Mouse (Mus musculus) stomach, embryonic 16.5 days (tissue): ENCODE data around the gene Phxr2. TPM values are rescaled to one million over a fixed set of nuclear protein-coding genes. Genes with fewer than 3 reads are reported as not detected.

Experiments used
- ATAC-seq: fragments of 200-750 bp; cut with Nextera tagmentation; 2 replicates; pipeline ENCODE4 v1.8.0; 2017; ENCODE audit warnings: moderate number of reproducible peaks, moderate TSS enrichment; ENCODE audit not compliant: insufficient read depth, low FRiP score
- H3K27ac ChIP-seq: fragments of 300-500 bp; sonication (generic); 2 replicates; pipeline ENCODE4 v1.5.1; 2014; ENCODE audit warnings: low read length
- H3K27me3 ChIP-seq: fragments of 300-500 bp; sonication (generic); 2 replicates; pipeline ENCODE4 v1.6.1; 2014; ENCODE audit warnings: low read length, control low read depth, mixed read lengths; ENCODE audit not compliant: control insufficient read depth, insufficient read depth
- H3K36me3 ChIP-seq: fragments of 300-500 bp; sonication (generic); 2 replicates; pipeline ENCODE4 v1.6.1; 2014; ENCODE audit warnings: low read length; ENCODE audit not compliant: control insufficient read depth, insufficient read depth
- H3K4me1 ChIP-seq: fragments of 300-500 bp; sonication (generic); 2 replicates; pipeline ENCODE4 v1.6.1; 2014; ENCODE audit warnings: low read length, control low read depth, mixed read lengths; ENCODE audit not compliant: control insufficient read depth, insufficient read depth
- H3K4me2 ChIP-seq: fragments of 300-500 bp; sonication (generic); 2 replicates; pipeline ENCODE4 v1.6.1; 2014; ENCODE audit warnings: low read depth, low read length, mixed read lengths
- H3K4me3 ChIP-seq: fragments of 300-500 bp; sonication (generic); replicated peaks from 2 replicates; pipeline ENCODE4 v1.5.1; 2014; ENCODE audit warnings: mild to moderate bottlenecking, low read length
- H3K9ac ChIP-seq: fragments of 300-500 bp; sonication (generic); 2 replicates; pipeline ENCODE4 v1.6.1; 2014; ENCODE audit warnings: low read length
- H3K9me3 ChIP-seq: fragments of 300-500 bp; sonication (generic); replicated peaks from 2 replicates; pipeline ENCODE4 v1.6.1; 2016; ENCODE audit warnings: low read length, control low read depth; ENCODE audit not compliant: control insufficient read depth
- WGBS: fragments of 180-500 bp; shearing (Covaris S2); extraction: QIAGEN DNeasy Blood & Tissue Kit; methylation state at CpG from one replicate; pipeline ENCODE4 v1.1.7; 2014; 5-methylcytosine and 5-hydroxymethylcytosine counted together
- polyA plus RNA-seq: library from polyadenylated mRNA; unstranded; fragments of >200 nt; fragmentation: Nextera tagmentation; extraction: Ambion mirVana; gene quantifications from 2 replicates; pipeline ENCODE4 v1.2.1, GENCODE M21; 2015

Gene Phxr2
- polyA plus RNA-seq, 1 experiment from 2014 or later, result not detected

DNA sequence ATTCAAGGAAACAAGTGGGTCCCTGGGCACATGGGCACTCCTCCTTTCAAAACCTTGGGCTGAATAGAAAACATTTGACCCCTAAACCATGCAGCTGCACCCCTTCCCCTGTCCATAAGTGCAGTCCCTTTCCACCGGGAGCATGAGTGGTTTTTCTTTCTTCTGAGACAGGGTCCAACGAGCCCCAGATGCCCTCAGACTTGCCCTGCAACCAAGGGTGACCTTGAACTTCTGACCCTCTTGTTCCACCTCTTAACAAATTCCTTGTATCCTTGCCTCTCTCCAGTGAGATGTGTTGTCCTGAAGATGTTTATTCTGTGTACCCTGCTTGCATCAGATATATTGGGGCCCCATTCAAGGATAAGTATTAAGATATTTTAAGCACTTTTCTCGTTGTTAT, 12.6 kb downstream of the Phxr2 start:
- H3K4me2 ChIP-seq, result peak overlapping the region; percentile 23
- WGBS, result 26% methylated on average over 3 of the region's 3 CpGs
- H3K4me3 ChIP-seq, result no peak overlapping the region
- H3K36me3 ChIP-seq, result peaks cover 17% of the 10 kb centered on the region
- peaks cover 9% of the 10 kb centered on the region for H3K9me3 ChIP-seq
- no peaks in the 10 kb centered on the region for H3K27me3 ChIP-seq
- H3K9ac ChIP-seq, result peak overlapping the region; percentile 36; the same call in 1 of the 2 replicates
- H3K27ac ChIP-seq, result peak overlapping the region; percentile 90
- no peak for ATAC-seq
- H3K4me1 ChIP-seq, result peaks cover 38% of the 10 kb centered on the region

DNA sequence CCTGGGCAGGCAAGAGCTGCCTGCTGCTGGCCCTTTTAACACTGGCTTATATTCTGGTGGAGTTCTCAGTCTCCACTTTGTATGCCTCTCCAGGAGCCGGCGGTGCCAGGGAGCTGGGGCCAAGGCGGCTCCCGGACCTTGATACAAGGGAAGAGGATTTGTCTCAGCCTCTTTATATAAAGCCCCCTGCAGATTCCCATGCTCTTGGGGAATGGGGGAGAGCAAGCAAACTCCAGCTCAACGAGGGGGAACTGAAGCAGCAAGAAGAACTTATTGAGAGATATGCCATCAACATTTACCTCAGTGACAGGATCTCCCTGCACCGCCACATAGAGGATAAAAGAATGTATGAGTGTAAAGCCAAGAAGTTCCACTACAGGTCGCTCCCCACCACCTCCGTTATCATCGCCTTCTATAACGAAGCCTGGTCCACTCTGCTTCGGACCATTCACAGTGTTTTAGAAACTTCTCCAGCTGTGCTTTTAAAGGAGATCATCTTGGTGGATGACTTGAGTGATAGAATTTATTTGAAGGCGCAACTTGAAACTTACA, 17.6 kb downstream of the Phxr2 start:
- ATAC-seq, result no peak
- WGBS, result 31% methylated on average over 12 of the region's 12 CpGs
- H3K36me3 ChIP-seq, result peaks cover 20% of the 10 kb centered on the region
- H3K9ac ChIP-seq, result peak overlapping the region; percentile 92
- H3K27me3 ChIP-seq, result no peaks in the 10 kb centered on the region
- peak overlapping the region; percentile 95 for H3K4me2 ChIP-seq
- peaks cover 9% of the 10 kb centered on the region for H3K9me3 ChIP-seq
- peak overlapping the region; percentile 73 for H3K4me3 ChIP-seq
- peaks cover 15% of the 10 kb centered on the region for H3K4me1 ChIP-seq
- peak overlapping the region; percentile 82 for H3K27ac ChIP-seq

DNA sequence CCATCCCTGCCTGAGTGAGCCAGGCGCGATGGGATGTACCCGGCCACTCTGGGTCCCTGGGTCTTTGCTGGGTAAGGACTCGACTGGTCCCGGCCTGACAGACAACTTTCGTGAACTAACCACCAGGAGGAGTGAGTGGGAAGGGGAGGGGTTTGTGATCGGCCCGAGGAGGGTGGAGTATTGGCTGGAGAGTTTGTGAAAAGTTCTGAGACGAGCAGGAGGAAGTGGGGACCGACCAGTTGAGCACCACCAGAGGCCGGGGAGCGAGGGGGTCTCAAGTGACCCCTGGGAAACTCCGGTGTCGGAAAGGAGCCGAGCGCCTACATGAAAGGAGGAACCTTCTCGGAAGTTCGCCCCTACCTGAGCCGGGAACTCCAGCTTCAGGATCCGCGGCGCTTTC, 18.2 kb downstream of the Phxr2 start, which contains the start of gene Galnt4:
Galnt4 (plus strand) TSS at position 196 of the 400 bp plus-strand sequence.
- peak within 1 kb of the TSS; percentile 82 for H3K27ac ChIP-seq
- peak within 1 kb of the TSS; percentile 73 for H3K4me3 ChIP-seq
- peak within 1 kb of the TSS; percentile 95 for H3K4me2 ChIP-seq
- WGBS, result under 1% methylated on average over 22 of the region's 22 CpGs
- peaks cover 20% of the 10 kb centered on the region for H3K36me3 ChIP-seq
- peak within 1 kb of the TSS; percentile 92 for H3K9ac ChIP-seq
- H3K27me3 ChIP-seq, result no peaks in the 10 kb centered on the region
- H3K9me3 ChIP-seq, result peaks cover 9% of the 10 kb centered on the region
- ATAC-seq, result peak; percentile 89
- peaks cover 14% of the 10 kb centered on the region for H3K4me1 ChIP-seq

DNA sequence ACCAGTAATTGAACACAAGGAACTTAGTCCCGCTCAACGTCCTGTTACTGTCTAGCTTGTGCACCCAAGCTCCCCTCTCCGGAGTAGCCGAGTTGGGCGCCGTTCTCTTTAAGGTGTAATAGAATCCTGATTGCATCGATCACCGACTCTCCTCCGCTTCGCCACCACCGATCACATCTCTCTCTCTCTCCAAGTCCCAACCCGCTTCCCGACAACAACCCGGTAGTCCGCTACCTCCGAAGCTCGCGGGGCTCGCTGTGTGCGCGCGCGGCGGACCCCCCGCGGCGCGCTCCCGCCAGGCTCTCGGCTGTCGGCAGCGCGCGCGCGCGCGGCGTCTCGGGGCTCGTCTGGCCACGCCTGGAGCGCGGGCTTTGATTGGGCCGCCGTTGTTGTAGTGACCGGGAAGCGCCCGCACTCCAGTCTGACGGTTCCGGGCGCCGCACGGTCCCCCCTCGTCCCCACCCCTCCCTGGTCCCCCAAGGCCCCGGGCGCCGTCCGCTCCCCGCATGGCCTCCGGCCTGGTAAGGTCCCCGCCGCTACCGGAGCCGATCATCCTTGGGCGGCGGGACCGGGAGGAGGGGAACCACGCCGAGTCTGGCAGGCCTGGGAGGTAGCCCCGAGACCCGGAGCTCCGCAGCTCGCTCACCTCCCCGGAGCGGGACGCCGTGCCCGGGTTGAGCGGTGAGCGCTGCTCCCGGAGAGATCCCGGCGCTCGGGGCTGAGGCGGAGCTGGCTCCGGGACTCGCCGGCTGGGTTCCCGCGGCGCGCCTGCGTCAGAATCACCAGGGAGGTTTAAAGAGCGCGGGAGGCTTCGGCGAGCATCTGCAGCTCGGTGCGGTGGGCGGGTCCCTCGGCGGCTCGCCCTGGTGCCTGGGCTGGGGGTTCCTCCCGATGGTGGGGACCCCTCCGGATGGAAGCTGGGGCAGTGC, 19.2 kb downstream of the Phxr2 start, which contains the start of gene Poc1b:
Poc1b (plus strand) TSS at position 334 of the 929 bp plus-strand sequence.
- Histone ChIP-seq H3K4me3 (peak within 1 kb of the TSS; percentile 73), H3K27me3 (no peaks in the 10 kb centered on the region), H3K36me3 (peaks cover 20% of the 10 kb centered on the region), H3K9me3 (peaks cover 9% of the 10 kb centered on the region), H3K4me2 (peak within 1 kb of the TSS; percentile 95), H3K9ac (peak within 1 kb of the TSS; percentile 92), H3K27ac (peak within 1 kb of the TSS; percentile 82), H3K4me1 (peaks cover 14% of the 10 kb centered on the region)
- peak; percentile 92 for ATAC-seq
- under 1% methylated on average over 104 of the region's 106 CpGs for WGBS

DNA sequence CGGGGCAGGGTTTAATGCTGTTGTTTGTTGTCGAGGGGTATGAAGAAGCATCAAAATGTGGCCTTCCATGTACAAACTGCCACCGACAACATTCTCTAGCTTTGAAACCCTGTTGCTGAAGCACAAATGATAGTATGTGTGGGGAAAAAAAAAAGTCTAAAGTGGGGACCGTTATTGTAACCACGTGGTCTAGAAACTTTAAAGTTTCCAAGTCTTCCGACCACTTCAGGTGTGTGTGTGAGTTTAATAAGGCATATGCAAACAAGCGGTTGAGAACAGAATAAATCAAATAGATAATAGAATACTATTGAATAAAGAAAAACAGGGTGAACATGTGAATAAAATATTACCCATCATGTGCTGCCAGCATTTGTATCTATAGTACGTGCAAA, 19.8 kb downstream of the Phxr2 start:
- Histone ChIP-seq H3K27ac (no peak overlapping the region), H3K36me3 (peaks cover 20% of the 10 kb centered on the region), H3K27me3 (no peaks in the 10 kb centered on the region), H3K4me2 (peak overlapping the region; percentile 53), H3K4me1 (peaks cover 12% of the 10 kb centered on the region), H3K4me3 (peak overlapping the region; percentile 73), H3K9me3 (peaks cover 9% of the 10 kb centered on the region), H3K9ac (peak overlapping the region; percentile 92)
- ATAC-seq, result no peak
- WGBS, result 27% methylated on average over 8 of the region's 8 CpGs

DNA sequence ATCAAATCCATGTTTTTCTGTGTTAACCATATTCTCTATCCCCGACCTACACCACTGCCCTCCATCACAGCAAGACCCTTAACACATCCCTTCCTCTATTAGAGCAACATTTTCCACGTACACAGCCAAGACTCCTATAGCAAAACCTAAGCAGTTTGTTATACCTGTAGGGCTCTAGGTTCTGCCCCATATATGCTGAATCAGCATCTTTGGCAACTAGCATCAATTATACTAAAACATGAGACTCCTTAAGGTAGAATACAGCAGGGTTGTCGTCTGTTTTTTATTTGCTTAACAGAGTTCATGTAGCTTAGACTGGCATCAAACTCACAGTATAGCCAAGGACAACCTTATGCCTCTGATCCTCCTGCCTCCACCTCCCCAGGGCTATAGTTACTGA, 20.6 kb downstream of the Phxr2 start:
- no peak overlapping the region for H3K9ac ChIP-seq
- peaks cover 14% of the 10 kb centered on the region for H3K36me3 ChIP-seq
- peak overlapping the region; percentile 53; the same call in 1 of the 2 replicates for H3K4me2 ChIP-seq
- no peak overlapping the region for H3K4me3 ChIP-seq
- H3K9me3 ChIP-seq, result peaks cover 9% of the 10 kb centered on the region
- WGBS, result 79% methylated on average over 3 of the region's 3 CpGs
- H3K4me1 ChIP-seq, result peaks cover 9% of the 10 kb centered on the region
- ATAC-seq, result no peak
- H3K27me3 ChIP-seq, result no peaks in the 10 kb centered on the region
- no peak overlapping the region for H3K27ac ChIP-seq

DNA sequence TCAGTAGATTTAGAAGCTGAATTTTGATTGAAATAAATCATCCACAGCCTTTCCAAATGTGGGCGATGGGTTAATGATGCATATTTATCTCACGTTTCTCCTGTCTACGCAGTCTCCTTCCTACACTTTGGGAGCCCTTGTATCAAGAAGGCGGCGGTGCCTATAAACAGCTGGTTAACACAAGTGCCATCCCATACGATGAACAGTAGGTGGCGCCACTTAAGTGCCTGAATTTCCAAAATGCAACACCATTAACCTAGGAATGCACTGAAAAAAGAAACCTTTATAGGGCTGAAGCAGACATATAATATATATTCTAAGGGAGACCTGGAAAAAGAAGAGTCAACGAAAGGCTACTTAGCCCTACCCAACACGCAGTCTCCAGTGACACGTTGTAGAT, 28.8 kb downstream of the Phxr2 start:
- H3K27ac ChIP-seq, result no peak overlapping the region
- no peak overlapping the region for H3K9ac ChIP-seq
- WGBS, result 66% methylated on average over 10 of the region's 10 CpGs

DNA sequence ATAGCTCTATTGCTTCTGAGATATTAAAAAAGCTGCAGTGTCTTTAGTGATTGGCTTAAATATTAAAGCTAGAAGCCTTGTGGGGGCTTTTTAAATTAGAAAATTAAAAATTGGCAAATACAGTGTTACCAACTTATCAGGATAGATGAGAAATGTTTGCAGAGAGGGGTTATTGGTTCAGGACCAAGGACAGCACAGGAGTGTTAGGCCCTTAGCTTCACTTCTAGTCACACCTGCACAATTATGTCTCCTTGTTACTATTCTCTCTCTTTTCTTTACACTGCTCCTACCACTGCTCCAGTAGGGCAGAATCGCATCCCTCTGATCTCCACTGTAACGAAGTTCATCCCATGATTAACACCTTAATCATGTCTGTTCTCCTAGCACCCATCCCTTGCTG, 31.0 kb downstream of the Phxr2 start:
- ATAC-seq, result no peak
- Histone ChIP-seq H3K9ac (no peak overlapping the region), H3K9me3 (no peaks in the 10 kb centered on the region), H3K36me3 (no peaks in the 10 kb centered on the region), H3K4me1 (no peaks in the 10 kb centered on the region), H3K4me3 (no peak overlapping the region), H3K27ac (no peak overlapping the region), H3K4me2 (no peak overlapping the region), H3K27me3 (no peaks in the 10 kb centered on the region)
- 66% methylated on average over 2 of the region's 2 CpGs for WGBS

More for the DNA sequence above, 28.8 kb downstream of the Phxr2 start:
- H3K4me2 ChIP-seq, result no peak overlapping the region
- H3K27me3 ChIP-seq, result no peaks in the 10 kb centered on the region
- H3K36me3 ChIP-seq, result no peaks in the 10 kb centered on the region
- H3K4me3 ChIP-seq, result no peak overlapping the region
- H3K4me1 ChIP-seq, result no peaks in the 10 kb centered on the region
- ATAC-seq, result no peak
- H3K9me3 ChIP-seq, result no peaks in the 10 kb centered on the region

DNA sequence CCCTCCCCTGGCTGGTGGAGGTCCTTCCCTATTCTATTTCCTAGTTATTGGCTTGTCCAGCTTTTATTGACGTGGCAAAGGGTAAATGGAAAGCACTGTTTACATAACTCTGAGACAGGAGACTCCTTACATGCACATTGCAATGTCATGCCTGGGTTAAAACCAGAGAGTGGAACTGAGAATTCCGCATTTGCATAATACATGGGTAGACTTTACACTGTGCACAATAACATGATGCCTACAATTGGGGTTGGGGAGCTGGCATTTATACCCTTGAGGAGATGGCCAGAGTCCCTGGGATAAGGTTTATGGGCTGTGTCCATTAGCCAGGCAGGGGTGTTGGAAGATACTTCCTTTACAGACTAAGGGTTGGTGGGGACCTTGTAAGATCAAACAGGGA, 32.8 kb downstream of the Phxr2 start:
- no peak overlapping the region for H3K9ac ChIP-seq
- no peaks in the 10 kb centered on the region for H3K4me1 ChIP-seq
- H3K4me2 ChIP-seq, result no peak overlapping the region
- no peaks in the 10 kb centered on the region for H3K27me3 ChIP-seq
- no peak for ATAC-seq
- H3K4me3 ChIP-seq, result no peak overlapping the region
- no peaks in the 10 kb centered on the region for H3K9me3 ChIP-seq
- H3K27ac ChIP-seq, result no peak overlapping the region
- 70% methylated on average over 2 of the region's 2 CpGs for WGBS
- no peaks in the 10 kb centered on the region for H3K36me3 ChIP-seq
